Mouse (Mus musculus) kidney, postnatal 4 days (tissue): ENCODE data around the gene Smtnl1.

Experiments
- DNase-seq, 2 experiments: peaks; one replicate each; pipeline ENCODE4 v3.0.0; 2021; ENCODE audit warnings: mixed read lengths in 2 of 2

The Smtnl1 gene

GRCm38 (mm10) chr2:84822552-84822951, at the start of gene Smtnl1:
Gene Smtnl1, minus strand, starts transcription at chr2:84822652.
- no peak for DNase-seq

DNA sequence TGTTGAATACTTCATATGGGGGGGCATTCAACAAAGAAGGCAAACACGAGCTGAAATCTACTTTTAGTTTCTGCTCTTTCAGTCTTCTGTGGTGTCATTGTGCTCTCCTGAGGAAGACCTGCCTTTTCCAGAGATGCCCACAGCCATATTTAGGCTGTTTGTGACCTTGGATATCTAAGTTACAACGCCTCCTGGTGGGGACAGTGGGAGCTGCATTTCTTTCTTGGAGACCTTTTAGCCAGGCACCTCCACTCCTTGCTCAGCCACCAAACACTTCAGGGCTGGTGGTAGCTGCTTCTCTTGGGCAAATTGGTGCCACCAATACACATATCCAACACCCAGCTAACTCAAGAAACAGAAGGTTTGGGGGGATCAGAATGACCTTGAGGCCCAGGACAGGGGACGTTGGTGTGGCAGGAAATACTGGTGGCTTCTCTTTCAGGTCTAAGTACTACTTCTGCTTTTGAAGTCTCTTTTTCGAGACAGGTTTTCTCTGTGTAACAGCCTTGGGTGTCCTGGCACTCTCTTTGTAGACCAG, 48.2 kb upstream of the Smtnl1 start:
- DNase-seq = peak; percentile 54 to 58

GRCm38 (mm10) chr2:84868977-84869376, 46.5 kb upstream of the Smtnl1 start:
- DNase-seq = no peak

DNA sequence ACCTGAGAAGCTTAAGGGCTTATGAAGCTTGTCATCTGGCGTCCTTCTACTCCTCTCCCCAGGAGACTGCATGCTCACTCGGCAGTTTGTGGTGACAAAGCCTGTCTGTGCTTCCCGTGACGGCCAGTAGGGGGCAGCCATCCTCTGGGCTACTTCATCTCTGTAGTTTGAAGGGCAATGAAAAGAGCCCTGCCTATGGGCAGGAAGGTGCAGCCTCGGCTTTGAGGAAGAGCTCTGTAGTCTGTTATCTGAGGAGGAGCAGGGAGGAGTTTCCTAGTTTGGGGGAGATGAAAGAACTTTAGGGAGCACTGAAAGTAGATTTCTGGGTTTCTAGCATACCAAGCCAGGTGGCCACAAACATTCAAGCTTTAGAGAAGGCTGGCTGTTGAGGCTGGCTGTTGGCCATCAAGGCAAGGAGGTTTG, 46.1 kb upstream of the Smtnl1 start:
- peak; percentile 86 for DNase-seq

- DNase-seq = peak; percentile 81 to 83
Observed at GRCm38 (mm10) chr2:84865616-84866571, 43.4 kb upstream of the Smtnl1 start.

GRCm38 (mm10) chr2:84862231-84862630, 39.8 kb upstream of the Smtnl1 start:
- DNase-seq = no peak

DNA sequence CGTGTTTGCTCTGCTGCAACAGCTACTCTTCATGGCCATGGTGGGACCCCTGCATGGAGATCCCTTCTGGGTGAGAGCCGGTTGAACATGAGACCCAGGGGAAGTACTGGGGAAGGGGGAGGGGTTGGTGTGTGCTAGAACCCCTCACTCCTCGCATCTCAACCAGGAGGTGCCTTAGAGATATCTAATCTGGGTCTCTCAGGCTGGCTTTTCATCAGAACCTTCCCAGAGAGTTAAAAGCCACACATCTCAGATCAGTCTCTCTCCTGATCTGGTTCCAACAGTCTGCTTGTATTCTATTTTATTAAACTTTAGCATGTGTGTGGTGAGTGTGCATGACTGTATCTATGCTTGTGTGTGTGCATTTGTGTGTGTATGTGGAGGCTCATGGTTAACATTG, 39.0 kb upstream of the Smtnl1 start:
- no peak for DNase-seq

- DNase-seq = no peak
Observed at GRCm38 (mm10) chr2:84859991-84860780, 37.7 kb upstream of the Smtnl1 start.

DNA sequence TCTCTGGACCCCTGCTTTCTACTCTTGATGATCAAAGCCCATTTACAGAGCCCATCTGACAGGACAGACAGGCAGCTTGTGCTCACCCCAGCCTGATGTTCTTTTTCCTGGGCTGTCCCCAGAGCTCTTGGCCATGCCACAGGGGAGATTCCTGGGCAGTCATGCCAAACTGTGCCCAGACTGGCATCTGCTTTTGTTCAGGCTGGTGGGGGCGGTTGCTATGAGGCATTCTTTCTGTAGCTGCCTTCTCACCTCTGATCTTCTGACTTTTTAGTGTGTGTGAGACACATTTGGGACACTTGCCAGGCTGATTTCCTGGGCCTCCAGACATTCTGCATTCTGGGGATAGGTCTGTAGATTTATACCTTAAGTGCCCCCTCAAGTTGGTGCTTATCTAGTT, 36.1 kb upstream of the Smtnl1 start:
- no peak for DNase-seq

GRCm38 (mm10) chr2:84855732-84856131, 33.3 kb upstream of the Smtnl1 start:
- peak; percentile 63 to 74 for DNase-seq

DNA sequence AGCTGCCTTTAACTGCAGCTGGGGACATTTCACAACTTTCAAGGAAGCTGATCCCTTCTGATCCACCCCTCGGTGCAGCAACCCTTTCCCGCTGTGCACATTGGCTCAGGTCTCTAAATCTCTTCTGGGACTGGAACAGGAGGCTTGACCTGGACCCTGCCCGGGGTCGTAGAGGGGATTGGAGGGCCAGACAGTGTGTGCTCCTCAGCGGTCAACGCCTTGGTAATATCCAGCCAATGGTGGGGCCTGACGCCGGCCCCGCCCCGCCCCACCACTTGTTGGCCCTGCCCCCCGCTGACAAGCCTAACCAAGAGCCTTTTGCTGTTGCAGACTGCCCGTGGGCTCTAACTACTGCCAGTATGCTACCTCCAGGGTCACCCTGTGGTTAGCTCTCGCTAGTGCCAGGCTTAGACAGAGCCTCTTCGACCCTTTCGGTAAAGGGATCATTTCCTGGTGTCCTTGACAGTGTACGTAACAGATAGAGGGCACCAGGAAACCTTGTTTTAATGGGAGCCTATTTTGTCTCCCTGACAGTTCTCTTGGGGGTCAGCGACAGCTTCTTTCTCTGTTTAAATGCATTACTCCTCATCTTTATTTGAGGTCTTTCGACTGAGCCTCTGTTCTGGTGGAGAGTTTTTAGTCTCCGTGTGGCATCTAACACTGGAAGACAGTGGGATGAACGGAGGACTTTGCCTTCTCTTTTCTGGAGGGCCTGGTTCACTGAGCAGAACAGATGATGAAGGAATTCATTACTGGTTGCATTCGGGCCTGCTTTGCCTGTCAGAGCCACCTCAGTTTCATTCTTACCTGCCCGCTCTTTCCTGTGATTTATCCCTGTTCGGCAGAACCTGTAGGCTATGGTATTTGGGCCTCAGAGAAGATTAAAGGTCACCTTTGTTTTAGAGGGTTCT, 28.9 kb upstream of the Smtnl1 start:
- DNase-seq = peak; percentile 67 to 79

GRCm38 (mm10) chr2:84850407-84851129, 28.1 kb upstream of the Smtnl1 start:
- no peak for DNase-seq

- DNase-seq = no peak
Observed at GRCm38 (mm10) chr2:84845226-84845625, 22.8 kb upstream of the Smtnl1 start.

DNA sequence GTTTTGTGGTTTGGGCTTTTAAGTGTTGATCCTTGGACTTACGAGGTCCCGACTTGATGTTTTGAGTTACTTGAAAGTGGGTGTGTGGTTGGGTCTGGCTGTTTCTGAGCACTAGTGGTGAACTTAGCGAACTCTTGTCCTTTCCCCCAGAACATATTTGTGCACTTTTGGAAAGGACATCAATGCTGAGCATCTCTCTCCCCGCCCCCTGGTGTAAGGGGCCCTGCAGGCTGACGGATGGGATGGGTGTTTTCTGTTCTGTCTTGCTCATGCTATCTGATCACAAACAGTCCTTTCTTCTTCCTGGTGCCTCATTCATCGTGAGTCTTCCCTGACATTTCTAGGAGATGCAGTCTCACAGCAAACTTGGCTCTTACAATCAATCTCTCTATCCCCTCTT, 21.2 kb upstream of the Smtnl1 start:
- DNase-seq = no peak

DNA sequence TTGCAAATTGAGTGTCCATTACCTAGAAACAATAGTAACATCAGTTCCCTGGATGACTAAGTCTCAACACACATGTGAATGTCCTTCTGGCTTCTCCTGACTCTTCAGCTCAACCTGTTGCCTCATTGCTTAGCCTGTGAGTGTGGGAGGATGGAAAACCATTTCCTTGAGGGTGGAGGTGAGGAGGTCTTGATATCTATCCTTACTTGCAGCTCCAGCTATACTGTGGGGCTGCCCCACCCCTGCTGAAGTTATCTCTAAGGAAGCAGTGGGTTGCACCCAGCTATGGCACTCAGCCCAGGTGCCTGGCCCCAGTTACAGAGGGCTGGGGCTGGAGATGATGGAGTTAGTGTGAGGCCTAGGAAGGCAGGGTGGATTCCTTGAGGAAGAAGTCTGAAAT, 19.5 kb upstream of the Smtnl1 start:
- no peak for DNase-seq

DNA sequence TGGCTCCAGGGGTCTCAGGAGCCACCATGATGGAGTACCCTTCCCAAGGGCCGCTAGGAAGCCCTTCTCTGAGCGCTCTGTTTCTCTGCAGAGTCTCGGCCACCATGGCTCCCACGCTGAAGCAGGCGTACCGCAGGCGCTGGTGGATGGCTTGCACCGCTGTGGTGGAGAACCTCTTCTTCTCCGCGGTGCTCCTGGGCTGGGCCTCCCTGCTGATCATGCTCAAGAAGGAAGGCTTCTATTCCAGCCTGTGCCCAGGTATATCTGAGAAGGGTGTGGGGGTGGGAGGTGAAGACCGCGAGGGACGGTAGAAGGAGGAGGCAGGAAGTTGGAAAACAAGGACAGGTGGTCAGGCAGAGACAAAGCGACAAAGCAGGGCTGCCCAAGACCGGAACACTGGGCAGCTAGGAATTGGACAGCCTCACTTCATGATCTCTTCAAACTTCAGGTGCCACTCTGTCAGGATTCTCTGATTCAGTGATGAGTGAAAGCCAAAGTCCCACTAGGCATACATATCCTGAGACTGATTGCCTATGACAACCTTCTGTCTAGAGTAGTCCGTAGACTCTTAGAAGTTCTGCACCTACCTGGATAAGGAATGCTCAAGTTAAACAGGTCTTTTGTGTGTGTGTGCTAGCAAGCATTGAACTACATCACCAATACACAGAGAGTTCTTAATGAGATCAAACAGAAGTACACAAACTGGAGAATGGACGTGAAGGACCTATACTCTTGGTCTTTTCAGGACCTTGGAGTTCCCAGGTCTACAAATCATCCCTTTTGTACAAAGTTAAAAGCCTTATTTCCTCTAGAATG, 18.5 kb upstream of the Smtnl1 start:
- no peak for DNase-seq

DNA sequence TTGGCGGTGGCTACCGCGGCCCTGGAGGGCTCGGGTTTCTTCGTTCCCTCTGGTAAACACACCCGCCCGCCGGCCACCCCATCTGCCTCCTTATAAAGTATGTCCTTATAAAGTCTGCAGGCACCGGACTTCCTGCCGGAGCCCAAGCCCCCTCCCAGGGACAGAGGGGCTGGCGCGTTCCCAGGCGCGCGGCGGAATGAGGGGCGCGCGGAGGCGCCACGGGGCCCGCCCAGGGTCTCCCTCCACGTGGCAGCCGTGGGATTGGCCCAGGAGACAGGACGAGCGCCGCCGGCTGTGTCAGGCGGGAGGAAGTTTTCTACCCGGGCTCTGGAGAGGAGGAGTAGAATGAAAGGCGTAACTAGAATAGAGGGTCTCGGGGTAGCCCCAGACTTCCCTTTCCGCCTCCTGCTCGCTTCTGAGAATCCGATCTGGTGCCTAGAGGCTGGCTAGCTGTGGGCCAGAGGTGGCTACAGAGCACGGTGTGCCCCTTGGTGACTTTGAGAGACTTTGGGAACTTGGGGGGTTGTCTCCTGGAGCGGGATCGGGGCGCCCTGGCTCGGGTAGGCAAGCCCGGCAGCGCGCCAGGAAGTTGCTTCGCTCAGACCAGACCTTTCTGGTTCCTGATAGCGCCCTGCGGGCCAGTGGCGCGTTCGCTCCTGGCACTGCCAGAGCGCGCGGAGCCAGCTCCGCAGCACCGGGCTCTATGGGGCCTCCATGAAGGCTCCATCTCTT, 17.7 kb upstream of the Smtnl1 start:
- peak; percentile 83 to 89 for DNase-seq

GRCm38 (mm10) chr2:84838993-84839980, 16.8 kb upstream of the Smtnl1 start:
- peak; percentile 47 to 62 for DNase-seq

DNA sequence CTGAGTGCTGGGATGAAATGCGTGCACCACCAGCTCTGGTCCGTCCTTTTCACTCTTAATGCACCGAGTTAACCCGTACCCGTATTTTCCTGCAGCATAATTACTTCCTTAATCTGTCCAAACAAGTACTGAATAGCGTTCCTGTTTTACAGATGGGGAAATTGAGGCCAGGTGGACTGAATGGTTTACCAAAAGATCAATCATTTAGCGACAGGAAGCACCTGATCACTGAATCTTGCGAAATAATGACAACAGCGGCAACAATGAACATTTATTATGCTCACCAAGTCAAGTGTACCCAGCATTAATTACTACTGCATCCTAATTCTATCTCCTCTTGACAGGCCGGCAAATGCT, 16.1 kb upstream of the Smtnl1 start, which contains the start of gene Slc43a1:
Gene Slc43a1 (plus strand): TSS at position 258 of the 357 bp plus-strand sequence.
- no peak for DNase-seq
